In genomic region chr9:103657183-103657975, GRCm38 (mm10) we compare ENCODE assay signal across 8 mouse cellular contexts.
A peak's percentile ranks its signal among the peaks of the same experiment; 100 is the strongest.
DNase-seq lines count a peak whose midpoint lies in the region; ATAC-seq and TF ChIP-seq lines count a peak whose summit lies in the region.

No protein-coding gene starts in this region.

- no peaks in the 10 kb centered on the region for H3K27me3 ChIP-seq in lung, embryonic 14.5 days (ENCODE audit: insufficient read depth, low read length)
- H3K27me3 ChIP-seq in forebrain, embryonic 13.5 days, result no peaks in the 10 kb centered on the region
- H3K27me3 ChIP-seq in kidney, embryonic 15.5 days, result no peaks in the 10 kb centered on the region
- no peaks in the 10 kb centered on the region for H3K27me3 ChIP-seq in neural tube, embryonic 14.5 days (ENCODE audit: control insufficient read depth, insufficient read depth, low read length)

- TF ChIP-seq POLR2A in lung, adult 2 months (IDR thresholded peaks at IDR 0.05; ENCODE audit: borderline replicate concordance, extremely low read depth, low read depth, low read length), result no peak

- no peak overlapping the region for H3K4me3 ChIP-seq in lung, embryonic 14.5 days (ENCODE audit: low read depth, low read length)
- H3K4me3 ChIP-seq in forebrain, embryonic 13.5 days, result no peak overlapping the region
- no peak overlapping the region for H3K4me3 ChIP-seq in kidney, embryonic 15.5 days (replicated peaks)
- no peak overlapping the region for H3K4me3 ChIP-seq in neural tube, embryonic 14.5 days (ENCODE audit: low read depth, low read length)
- no peak overlapping the region for H3K4me3 ChIP-seq in lung, adult 2 months (replicated peaks; ENCODE audit: extremely low read depth, low read depth, low read length)

- no peaks in the 10 kb centered on the region for H3K9me3 ChIP-seq in lung, embryonic 14.5 days (ENCODE audit: low read depth, low read length)
- no peaks in the 10 kb centered on the region for H3K9me3 ChIP-seq in forebrain, embryonic 13.5 days (replicated peaks)
- no peaks in the 10 kb centered on the region for H3K9me3 ChIP-seq in kidney, embryonic 15.5 days (replicated peaks)
- H3K9me3 ChIP-seq in neural tube, embryonic 14.5 days (ENCODE audit: control insufficient read depth, low read length), result no peaks in the 10 kb centered on the region

- WGBS in lung, embryonic 14.5 days, result 56% methylated on average over 13 of the region's 13 CpGs
- 24% methylated on average over 13 of the region's 13 CpGs for WGBS in forebrain, embryonic 13.5 days
- WGBS in kidney, embryonic 15.5 days, result 28% methylated on average over 13 of the region's 13 CpGs
- 22% methylated on average over 13 of the region's 13 CpGs for WGBS in neural tube, embryonic 14.5 days
- WGBS in lung, adult 2 months, result 59% methylated on average over 13 of the region's 13 CpGs

- no peak overlapping the region for H3K9ac ChIP-seq in lung, embryonic 14.5 days
- no peak overlapping the region for H3K9ac ChIP-seq in forebrain, embryonic 13.5 days
- H3K9ac ChIP-seq in kidney, embryonic 15.5 days, result no peak overlapping the region
- no peak overlapping the region; the same call in 1 of the 2 replicates for H3K9ac ChIP-seq in neural tube, embryonic 14.5 days (replicated peaks; ENCODE audit: low read depth, low read length)

- TF ChIP-seq CTCF in lung, embryonic 14.5 days (IDR thresholded peaks at IDR 0.05; ENCODE audit: low read depth), result no peak
- TF ChIP-seq CTCF in lung, adult 2 months (IDR thresholded peaks at IDR 0.05; ENCODE audit: insufficient read depth, low read length), result no peak

- DNase-seq in lung, embryonic 14.5 days, result peak; percentile 22
- DNase-seq in lung, adult 18-20 months, result no peak
- no peak for DNase-seq in lung, adult 2 months
- DNase-seq in gastrocnemius, postnatal 25 days, result no peak

- H3K36me3 ChIP-seq in lung, embryonic 14.5 days (ENCODE audit: insufficient read depth), result no peaks in the 10 kb centered on the region
- H3K36me3 ChIP-seq in forebrain, embryonic 13.5 days (ENCODE audit: poor library complexity, severe bottlenecking), result no peaks in the 10 kb centered on the region
- H3K36me3 ChIP-seq in kidney, embryonic 15.5 days, result no peaks in the 10 kb centered on the region
- H3K36me3 ChIP-seq in neural tube, embryonic 14.5 days (ENCODE audit: control insufficient read depth, insufficient read depth, low read length), result no peaks in the 10 kb centered on the region

- ATAC-seq in lung, embryonic 14.5 days (ENCODE audit: insufficient read depth), result no peak
- ATAC-seq in forebrain, embryonic 13.5 days, result peak; percentile 59
- peak; percentile 52; the same call in 1 of the 2 replicates for ATAC-seq in kidney, embryonic 15.5 days (replicated peaks; ENCODE audit: low FRiP score)
- ATAC-seq in neural tube, embryonic 14.5 days (ENCODE audit: low read depth), result peak; percentile 59
- no peak for ATAC-seq in erythroblast, adult 5-6 weeks (replicated peaks; ENCODE audit: low FRiP score, poor library complexity, severe bottlenecking)

- H3K4me1 ChIP-seq in lung, embryonic 14.5 days (ENCODE audit: insufficient read depth), result no peaks in the 10 kb centered on the region
- H3K4me1 ChIP-seq in forebrain, embryonic 13.5 days, result peaks cover 61% of the 10 kb centered on the region
- H3K4me1 ChIP-seq in kidney, embryonic 15.5 days, result peaks cover 40% of the 10 kb centered on the region
- H3K4me1 ChIP-seq in neural tube, embryonic 14.5 days (ENCODE audit: control insufficient read depth, insufficient read depth, low read length), result peaks cover 44% of the 10 kb centered on the region
- H3K4me1 ChIP-seq in lung, adult 2 months (ENCODE audit: control insufficient read depth, insufficient read depth, low read length), result no peaks in the 10 kb centered on the region

- H3K4me2 ChIP-seq in lung, embryonic 14.5 days, result no peak overlapping the region
- 0 out of 2 replicates have a peak overlapping the region, but pooled peaks have one; percentile 2 for H3K4me2 ChIP-seq in forebrain, embryonic 13.5 days
- H3K4me2 ChIP-seq in kidney, embryonic 15.5 days, result no peak overlapping the region
- H3K4me2 ChIP-seq in neural tube, embryonic 14.5 days (ENCODE audit: low read depth, low read length), result no peak overlapping the region

- H3K27ac ChIP-seq in lung, embryonic 14.5 days (ENCODE audit: low read depth), result no peak overlapping the region
- H3K27ac ChIP-seq in forebrain, embryonic 13.5 days, result peak overlapping the region; percentile 73
- H3K27ac ChIP-seq in kidney, embryonic 15.5 days, result peak overlapping the region; percentile 37; the same call in 1 of the 2 replicates
- H3K27ac ChIP-seq in neural tube, embryonic 14.5 days (ENCODE audit: low read depth, low read length), result peak overlapping the region; percentile 61

Comparison
In these comparisons a context has a peak if more than half of its experiments do, and no peak if none do; other contexts are left out.
1. ATAC-seq: peak in forebrain, embryonic 13.5 days (single experiment), kidney, embryonic 15.5 days (single experiment) and neural tube, embryonic 14.5 days (single experiment); none in lung, embryonic 14.5 days (single experiment) and erythroblast, adult 5-6 weeks (single experiment).